Mouse (Mus musculus): ENCODE measurements around the gene Gxylt2.

DNA sequence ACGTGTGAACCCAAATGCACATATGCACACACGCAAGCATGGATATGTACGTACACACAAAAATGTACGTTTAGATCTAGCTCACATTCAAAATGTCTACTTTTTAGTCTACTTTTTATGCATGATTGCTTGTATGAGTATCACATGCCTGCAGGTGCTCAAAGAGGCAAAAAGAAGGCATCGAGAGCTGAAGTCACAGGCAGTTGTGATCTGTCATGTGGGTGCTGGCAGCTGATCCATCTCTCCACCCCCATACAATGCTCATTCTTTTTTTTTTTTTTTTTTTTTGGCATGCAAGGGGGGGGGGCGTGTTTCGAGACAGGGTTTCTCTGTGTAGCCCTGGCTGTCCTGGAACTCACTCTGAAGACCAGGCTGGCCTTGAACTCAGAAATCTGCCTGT is 124.0 kb downstream of the Gxylt2 start:
- no peak for TF ChIP-seq CTCF (IDR thresholded peaks at IDR 0.05; ENCODE audit: low read depth, low read length)
- TF ChIP-seq POLR2A (IDR thresholded peaks at IDR 0.05; ENCODE audit: insufficient read depth, low read length), result no peak
- TF ChIP-seq EP300 (IDR thresholded peaks at IDR 0.05; ENCODE audit: insufficient read depth, low read depth, low read length), result no peak
